Mouse (Mus musculus): ENCODE data around the gene Map2k5. TPM values are rescaled to one million over a fixed set of nuclear protein-coding genes. Genes with fewer than 3 reads are reported as not detected.

Gene Map2k5
- polyA plus RNA-seq, 1 experiment, result 41.2 TPM

GRCm38 (mm10) chr9:63151072-63151870, 226.4 kb downstream of the Map2k5 start:
- peak; percentile 23 for DNase-seq (ENCODE audit: low read depth)
- TF ChIP-seq CTCF (IDR thresholded peaks at IDR 0.05; ENCODE audit: borderline replicate concordance, extremely low read depth, insufficient read depth, insufficient read length), result no peak
- no peak for TF ChIP-seq POLR2A (IDR thresholded peaks at IDR 0.05; ENCODE audit: borderline replicate concordance, extremely low read depth, insufficient read depth, insufficient read length, poor library complexity, severe bottlenecking)

GRCm38 (mm10) chr9:63150086-63150800, 227.5 kb downstream of the Map2k5 start:
- DNase-seq (ENCODE audit: low read depth), result no peak
- TF ChIP-seq POLR2A (IDR thresholded peaks at IDR 0.05; ENCODE audit: borderline replicate concordance, extremely low read depth, insufficient read depth, insufficient read length, poor library complexity, severe bottlenecking), result no peak
- TF ChIP-seq CTCF (IDR thresholded peaks at IDR 0.05; ENCODE audit: borderline replicate concordance, extremely low read depth, insufficient read depth, insufficient read length), result no peak

DNA sequence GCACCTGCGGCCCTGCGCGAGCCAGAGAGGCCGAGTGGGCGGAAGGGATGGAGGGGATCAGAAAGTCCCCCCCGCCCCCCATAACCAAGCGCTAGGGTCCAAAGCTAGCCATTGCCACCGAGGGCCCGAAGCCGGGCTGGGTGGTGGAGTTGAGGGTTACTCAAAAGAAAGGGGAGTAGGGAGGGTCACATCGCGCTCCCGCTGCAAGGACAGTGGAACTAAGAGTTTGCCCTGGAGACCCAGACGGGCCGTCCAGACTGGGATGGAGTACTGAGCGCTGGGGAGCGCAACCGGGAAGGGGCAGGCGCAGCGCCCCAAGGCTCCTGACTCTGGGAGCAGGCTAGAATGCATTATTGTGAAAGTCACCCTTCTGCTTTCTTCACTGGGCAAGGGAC, 228.3 kb downstream of the Map2k5 start:
- TF ChIP-seq POLR2A (IDR thresholded peaks at IDR 0.05; ENCODE audit: borderline replicate concordance, extremely low read depth, insufficient read depth, insufficient read length, poor library complexity, severe bottlenecking) (no peak), CTCF (IDR thresholded peaks at IDR 0.05; ENCODE audit: borderline replicate concordance, extremely low read depth, insufficient read depth, insufficient read length) (no peak)
- DNase-seq (ENCODE audit: low read depth), result no peak

GRCm38 (mm10) chr9:63148410-63149371, 229.0 kb downstream of the Map2k5 start, which contains the start of gene Skor1:
Skor1 (minus strand) TSS chr9:63148961.
- no peak for DNase-seq (ENCODE audit: low read depth)
- TF ChIP-seq CTCF (IDR thresholded peaks at IDR 0.05; ENCODE audit: borderline replicate concordance, extremely low read depth, insufficient read depth, insufficient read length) (no peak), POLR2A (IDR thresholded peaks at IDR 0.05; ENCODE audit: borderline replicate concordance, extremely low read depth, insufficient read depth, insufficient read length, poor library complexity, severe bottlenecking) (no peak)

DNA sequence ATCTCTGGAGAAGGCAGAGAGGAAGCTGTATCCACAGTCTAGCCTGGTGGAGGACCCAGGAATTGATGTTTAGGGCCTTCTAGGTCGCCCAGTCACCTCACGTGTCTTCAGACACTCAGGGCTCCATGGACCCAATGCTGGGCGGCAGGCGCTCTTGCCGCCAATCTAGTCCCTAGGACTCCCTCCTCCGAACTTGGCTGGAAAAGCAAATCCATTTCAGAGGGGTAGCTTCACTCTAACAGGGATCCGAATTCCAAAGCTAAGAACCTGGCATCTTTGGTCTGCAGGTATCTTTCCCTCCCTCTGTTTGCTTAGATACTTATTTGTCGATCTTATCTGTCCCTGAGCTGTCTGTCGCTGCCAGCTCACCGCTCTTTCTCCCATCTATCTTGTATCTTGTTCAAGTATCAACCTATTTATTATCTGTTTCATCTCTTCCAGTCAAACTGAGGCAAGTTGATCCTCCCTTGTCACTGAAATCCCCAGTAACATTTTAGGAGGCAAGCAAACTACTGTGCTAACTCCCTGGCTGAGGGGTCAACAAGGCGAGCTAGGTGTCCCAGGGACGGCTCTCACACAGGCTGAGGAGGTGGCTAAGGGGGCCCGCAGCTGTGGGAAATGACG, 229.8 kb downstream of the Map2k5 start:
- TF ChIP-seq CTCF (IDR thresholded peaks at IDR 0.05; ENCODE audit: borderline replicate concordance, extremely low read depth, insufficient read depth, insufficient read length), result no peak
- no peak for TF ChIP-seq POLR2A (IDR thresholded peaks at IDR 0.05; ENCODE audit: borderline replicate concordance, extremely low read depth, insufficient read depth, insufficient read length, poor library complexity, severe bottlenecking)
- DNase-seq (ENCODE audit: low read depth), result no peak

GRCm38 (mm10) chr9:63147296-63147695, 230.4 kb downstream of the Map2k5 start:
- TF ChIP-seq POLR2A (IDR thresholded peaks at IDR 0.05; ENCODE audit: borderline replicate concordance, extremely low read depth, insufficient read depth, insufficient read length, poor library complexity, severe bottlenecking) (no peak), CTCF (IDR thresholded peaks at IDR 0.05; ENCODE audit: borderline replicate concordance, extremely low read depth, insufficient read depth, insufficient read length) (no peak)
- no peak for DNase-seq (ENCODE audit: low read depth)

- no peak for TF ChIP-seq POLR2A (IDR thresholded peaks at IDR 0.05; ENCODE audit: borderline replicate concordance, extremely low read depth, insufficient read depth, insufficient read length, poor library complexity, severe bottlenecking)
- no peak for TF ChIP-seq CTCF (IDR thresholded peaks at IDR 0.05; ENCODE audit: borderline replicate concordance, extremely low read depth, insufficient read depth, insufficient read length)
- no peak for DNase-seq (ENCODE audit: low read depth)
These were observed 230.8 kb downstream of the Map2k5 start for GRCm38 (mm10) chr9:63146856-63147274.

DNA sequence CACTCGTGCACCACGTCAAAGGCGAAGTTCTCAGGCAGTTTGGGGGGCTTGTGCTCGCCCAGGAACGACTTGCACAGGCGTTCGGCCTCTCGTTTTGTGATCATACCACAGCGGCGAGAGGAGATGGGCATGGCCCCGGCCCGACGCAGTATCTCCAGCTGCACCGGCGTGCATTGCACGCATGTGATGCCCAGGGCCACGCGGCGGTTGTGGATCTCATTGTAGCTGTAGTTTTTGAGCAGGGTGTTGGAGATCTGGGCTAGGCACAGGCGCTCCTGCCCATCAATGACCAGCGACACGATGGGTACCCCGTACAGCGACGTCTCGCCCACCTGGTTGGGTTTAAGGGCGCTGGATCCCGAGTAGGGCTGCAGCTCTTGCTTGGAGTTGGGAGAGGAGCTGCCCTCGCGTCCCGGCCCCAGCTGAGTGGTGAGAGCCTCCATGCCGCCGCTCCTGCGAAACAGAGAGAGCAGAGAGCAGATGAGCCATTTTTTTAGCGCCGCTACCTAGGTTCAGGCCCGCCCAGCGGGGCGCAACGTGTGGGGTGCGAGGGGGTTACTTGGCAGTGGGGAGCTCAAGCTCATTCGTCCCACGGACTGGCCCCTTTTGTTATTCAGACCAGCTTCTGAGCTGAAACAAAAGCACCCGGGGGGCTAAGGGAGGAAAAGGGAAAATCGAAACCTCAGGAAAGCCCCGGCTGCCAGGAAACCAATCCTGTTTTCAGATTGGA, 231.4 kb downstream of the Map2k5 start:
- no peak for DNase-seq (ENCODE audit: low read depth)
- TF ChIP-seq POLR2A (IDR thresholded peaks at IDR 0.05; ENCODE audit: borderline replicate concordance, extremely low read depth, insufficient read depth, insufficient read length, poor library complexity, severe bottlenecking) (no peak), CTCF (IDR thresholded peaks at IDR 0.05; ENCODE audit: borderline replicate concordance, extremely low read depth, insufficient read depth, insufficient read length) (no peak)

DNA sequence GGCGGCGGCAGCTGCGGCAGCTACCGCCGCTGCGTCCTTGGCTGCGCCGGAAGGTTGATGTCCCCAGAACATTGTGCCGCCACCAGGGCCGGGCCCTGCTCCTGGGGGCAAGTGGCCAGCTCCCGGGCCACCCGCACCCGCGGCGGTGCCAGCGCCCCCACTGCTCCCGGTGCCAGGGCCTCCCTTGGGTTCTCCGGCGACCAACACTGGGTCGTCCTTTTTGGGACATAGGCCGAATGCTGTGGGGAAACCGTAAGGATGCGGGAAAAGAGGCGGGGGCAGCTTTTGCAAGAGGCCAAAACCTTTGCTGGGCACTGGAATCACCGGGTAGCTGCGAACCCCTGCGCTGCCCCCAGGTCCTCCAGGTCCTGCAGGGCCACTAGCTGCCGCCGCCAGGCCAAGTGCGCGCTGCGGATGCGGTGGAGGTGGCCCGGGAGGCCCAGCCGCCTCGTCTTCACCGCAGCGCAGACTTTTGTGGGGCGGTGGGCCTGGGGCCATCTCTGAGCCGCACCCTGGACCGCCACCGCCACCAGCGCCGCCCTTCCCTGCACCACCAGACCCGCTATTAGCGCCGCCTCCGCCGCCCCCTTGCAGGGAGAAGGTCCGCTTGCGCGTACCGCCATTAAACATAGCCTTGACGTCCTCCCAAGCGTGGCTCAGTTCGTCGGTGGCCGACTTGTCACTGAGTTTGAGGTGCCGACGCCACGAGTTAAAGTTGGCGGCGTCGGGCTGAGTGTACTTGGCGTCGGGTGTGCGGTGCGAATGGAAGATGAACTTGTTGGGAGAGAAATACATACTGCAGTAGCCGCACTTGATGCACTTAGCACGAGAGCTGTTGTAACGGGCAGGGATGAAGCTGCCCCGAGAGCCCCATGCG, 232.2 kb downstream of the Map2k5 start:
- no peak for DNase-seq (ENCODE audit: low read depth)
- no peak for TF ChIP-seq CTCF (IDR thresholded peaks at IDR 0.05; ENCODE audit: borderline replicate concordance, extremely low read depth, insufficient read depth, insufficient read length)
- no peak for TF ChIP-seq POLR2A (IDR thresholded peaks at IDR 0.05; ENCODE audit: borderline replicate concordance, extremely low read depth, insufficient read depth, insufficient read length, poor library complexity, severe bottlenecking)

Data from brain, embryonic 14.5 days (tissue).